Mouse (Mus musculus) embryo, embryonic 10 days (tissue): Measurements from ENCODE around the gene Apoa2.
A peak's percentile ranks its signal among the peaks of the same experiment; 100 is the strongest.

ENCODE experiments used
- DNase-seq: peaks from one replicate; pipeline ENCODE4 v3.0.0-alpha.2; 2015; ENCODE audit warnings: low spot score

Apoa2 gene

GRCm38 (mm10) chr1:171224857-171225256, at the start of gene Apoa2:
Gene Apoa2 (plus strand): TSS chr1:171225054.
- DNase-seq: no peak

GRCm38 (mm10) chr1:171179487-171180171, 45.2 kb upstream of the Apoa2 start:
- no peak for DNase-seq

DNA sequence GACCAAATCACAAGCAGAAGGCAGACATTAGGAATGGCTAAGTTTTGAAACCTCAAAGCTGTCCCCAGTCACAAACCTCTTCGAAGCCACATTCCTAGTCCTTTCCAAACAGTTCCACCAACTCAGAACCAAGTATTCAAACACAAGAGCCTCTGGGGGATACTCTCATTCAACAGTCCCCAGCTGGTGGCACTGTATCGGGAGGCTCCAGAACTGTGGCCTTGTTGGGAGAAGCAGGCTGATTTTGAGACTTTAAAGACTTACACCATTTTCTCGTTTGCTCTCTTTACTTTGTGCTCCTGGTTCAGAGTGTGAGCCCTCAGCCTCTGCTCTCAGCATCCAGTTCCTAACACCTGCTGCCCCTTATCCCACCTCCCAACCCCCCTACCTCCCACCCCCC, 41.8 kb upstream of the Apoa2 start:
- DNase-seq: no peak

DNA sequence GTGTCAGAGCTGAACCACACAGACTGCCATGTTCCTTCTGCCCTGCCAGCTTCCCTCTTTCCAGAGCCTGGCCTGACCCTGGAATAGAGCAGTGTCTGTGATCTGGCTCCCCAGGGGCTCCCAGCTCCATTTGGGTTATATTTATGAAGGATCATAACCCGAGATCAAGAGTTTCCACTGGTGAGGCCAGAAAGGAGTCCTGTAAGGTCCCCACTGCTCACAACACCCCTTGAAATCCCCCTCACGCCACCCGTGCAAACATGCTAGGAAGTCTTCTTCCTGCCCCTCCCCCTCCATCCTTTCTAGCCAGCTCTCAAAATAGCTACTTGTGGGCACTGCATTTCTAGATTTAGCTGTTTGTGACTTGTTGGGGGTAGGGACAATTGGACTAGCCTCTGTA, 41.2 kb upstream of the Apoa2 start:
- no peak for DNase-seq

- no peak for DNase-seq
These were observed 40.5 kb upstream of the Apoa2 start for GRCm38 (mm10) chr1:171184314-171184713.

- DNase-seq: no peak
These were observed 39.2 kb upstream of the Apoa2 start for GRCm38 (mm10) chr1:171185655-171186054.

- DNase-seq: peak; percentile 60
These were observed 36.8 kb upstream of the Apoa2 start for GRCm38 (mm10) chr1:171187851-171188700.

DNA sequence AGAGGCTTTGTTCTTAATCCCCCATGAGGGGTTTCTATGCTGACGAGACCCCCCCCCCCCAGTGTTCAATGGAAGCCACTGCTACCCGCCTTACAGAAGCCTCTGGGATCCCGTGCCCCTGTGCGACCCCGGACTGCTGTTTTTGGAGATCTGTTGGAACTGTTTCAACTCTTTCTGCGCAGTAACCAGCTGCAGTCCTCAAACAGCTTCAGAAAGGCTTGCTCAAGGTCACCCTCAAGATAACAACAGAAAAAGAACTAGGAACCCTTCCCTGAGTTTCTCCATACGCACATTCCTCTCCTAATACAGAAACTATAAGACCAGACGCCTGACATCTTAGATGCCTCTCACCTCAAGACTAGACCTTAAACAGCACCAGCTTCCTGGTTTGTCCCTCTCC, 35.8 kb upstream of the Apoa2 start:
- no peak for DNase-seq

DNA sequence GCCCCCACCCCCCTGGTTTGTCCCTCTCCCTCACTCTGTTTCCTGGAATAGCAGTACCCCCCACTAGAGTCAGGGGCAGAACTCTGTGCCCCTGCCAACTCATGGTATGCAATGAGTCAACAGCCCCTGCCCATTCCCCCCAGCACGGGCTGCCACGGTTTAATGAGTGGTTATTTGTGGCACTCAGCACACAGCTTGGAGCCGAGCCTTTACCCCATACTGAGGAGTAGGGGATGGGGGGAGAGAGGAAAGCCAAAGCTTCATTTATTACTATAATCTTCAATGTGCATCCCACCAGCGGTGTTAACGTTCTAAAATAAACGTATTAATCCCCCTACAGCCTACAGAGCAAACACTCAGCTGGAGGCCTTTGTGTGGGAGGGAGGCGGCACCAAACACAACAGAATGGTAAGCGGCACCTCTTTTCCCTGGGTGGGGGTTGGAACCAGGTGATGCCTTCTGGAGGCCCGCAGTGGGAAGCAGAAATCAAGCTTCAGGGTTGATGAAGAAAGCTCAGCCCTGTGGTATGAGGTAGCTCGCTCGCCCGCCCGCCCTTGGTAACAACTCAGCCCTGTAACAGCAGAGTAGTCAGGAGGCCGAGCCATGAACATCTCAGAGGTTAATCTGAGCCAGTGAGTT, 35.3 kb upstream of the Apoa2 start:
- DNase-seq: no peak

- no peak for DNase-seq
These were observed 34.0 kb upstream of the Apoa2 start for GRCm38 (mm10) chr1:171190832-171191231.

GRCm38 (mm10) chr1:171192283-171192682, 32.6 kb upstream of the Apoa2 start:
- no peak for DNase-seq

DNA sequence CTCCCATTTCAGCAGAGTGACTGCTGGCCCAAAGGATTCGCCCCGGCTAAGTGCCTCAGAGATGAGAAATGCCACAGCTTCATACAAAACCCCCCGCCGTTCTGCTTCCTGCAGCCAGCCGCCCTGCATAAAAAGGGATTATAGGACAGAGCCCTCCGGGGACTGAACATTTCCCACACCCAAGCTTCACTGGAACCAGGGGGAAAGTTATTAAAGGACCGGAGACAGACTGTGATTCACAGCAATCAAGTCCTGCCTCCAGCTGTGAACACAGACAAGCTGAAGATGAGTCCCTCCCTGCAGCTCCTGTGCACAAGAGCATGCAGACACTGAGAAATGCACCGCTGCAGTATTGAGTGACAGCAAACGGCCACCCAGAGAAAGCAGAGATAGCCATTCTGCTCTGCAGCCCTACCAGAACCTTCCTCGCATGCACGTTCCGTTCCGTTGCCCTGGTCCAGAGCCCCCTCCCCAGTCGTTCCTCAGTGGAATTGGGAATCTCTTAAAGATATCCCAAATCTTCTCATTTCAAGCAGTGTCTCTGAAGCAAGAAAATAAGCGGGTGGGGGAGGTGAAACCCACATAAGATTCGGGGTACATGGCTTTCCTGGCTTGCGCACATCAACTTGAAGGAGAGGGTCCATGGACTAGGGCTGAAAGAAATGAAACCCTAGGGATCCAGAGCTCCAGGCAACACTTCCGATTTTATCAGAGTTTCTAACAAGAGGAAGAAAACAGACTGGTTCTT, 31.6 kb upstream of the Apoa2 start:
- DNase-seq: peak; percentile 51

DNA sequence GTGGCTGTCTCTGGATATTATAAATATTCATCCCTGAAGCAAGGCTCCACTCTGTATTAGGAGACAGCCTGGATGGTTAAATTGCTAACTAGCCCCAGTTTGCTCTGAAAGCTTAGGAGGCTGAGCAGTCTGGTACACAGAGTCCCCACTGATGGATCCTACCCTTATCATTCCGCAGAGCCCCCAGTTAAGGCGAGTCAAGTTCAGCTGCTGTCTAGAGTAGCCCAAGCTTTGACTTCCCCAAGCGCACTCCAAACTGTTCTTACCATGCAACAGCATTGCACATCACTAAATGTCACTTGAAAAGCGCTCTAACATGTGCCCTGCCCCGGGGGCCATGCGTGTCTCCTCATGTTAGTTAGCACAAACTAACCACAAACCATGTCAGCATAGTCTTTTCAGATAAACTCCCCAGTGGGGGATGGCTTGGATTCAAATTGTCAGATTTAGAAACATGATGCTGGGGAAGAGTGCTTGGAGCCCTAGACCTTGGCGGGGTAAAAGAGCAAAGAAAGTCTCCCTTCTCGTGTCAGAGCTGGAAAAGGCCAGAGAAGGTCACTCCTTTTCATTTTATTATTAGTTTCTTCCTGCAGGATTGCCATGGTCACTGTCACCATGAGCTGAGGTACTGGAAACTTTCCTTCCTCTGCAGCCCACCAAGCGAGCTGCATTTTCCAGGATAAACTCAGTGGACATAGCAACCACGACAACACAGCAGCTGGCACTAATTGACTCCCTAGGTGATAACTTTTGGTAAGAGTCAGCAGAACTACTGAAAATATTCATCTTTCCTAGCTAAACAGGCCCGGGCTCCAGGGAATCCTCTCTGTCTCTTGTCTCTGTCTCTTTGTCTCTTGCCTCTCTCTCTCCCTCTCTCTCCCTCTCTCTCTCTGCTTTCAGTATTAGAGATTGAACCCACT, 30.7 kb upstream of the Apoa2 start:
- DNase-seq: no peak

GRCm38 (mm10) chr1:171195046-171195822, 29.6 kb upstream of the Apoa2 start:
- DNase-seq: no peak

DNA sequence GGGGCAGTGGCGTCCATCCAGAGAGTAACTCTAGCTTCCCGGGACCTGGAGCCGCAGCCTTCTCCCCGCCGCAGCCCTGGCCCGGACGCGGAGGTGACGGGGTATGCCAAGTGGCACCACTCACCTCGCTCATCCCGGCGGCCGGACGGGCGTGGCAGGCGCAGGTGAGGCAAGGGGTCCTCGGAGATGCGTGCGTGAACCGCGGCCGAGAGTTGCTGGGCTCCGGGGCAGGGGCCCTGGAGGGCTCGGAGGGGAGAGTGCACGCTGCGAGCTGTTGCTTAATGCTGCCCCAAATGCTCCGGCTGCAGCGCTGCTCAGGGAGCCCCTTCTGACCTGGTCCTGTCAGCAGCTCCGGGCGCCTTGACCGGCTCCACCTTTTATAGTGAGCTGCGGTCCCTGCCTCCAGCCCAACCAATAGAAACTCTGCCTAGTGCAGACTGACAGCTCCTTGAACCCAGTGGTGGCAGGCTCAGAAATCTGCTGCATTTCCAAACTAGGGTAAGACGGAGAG, 28.9 kb upstream of the Apoa2 start, which contains the start of gene Pcp4l1:
Gene Pcp4l1 (minus strand): TSS at position 382 of the 511 bp plus-strand sequence.
- peak; percentile 75 for DNase-seq

GRCm38 (mm10) chr1:171199532-171199931, 25.3 kb upstream of the Apoa2 start:
- DNase-seq: no peak

GRCm38 (mm10) chr1:171200769-171201168, 24.1 kb upstream of the Apoa2 start:
- no peak for DNase-seq

GRCm38 (mm10) chr1:171203471-171204248, 21.2 kb upstream of the Apoa2 start:
- DNase-seq: no peak

GRCm38 (mm10) chr1:171204249-171204644, 20.6 kb upstream of the Apoa2 start:
- DNase-seq: no peak
